Mouse (Mus musculus): ENCODE measurements around the gene Cttnbp2nl. TPM values are rescaled to one million over a fixed set of nuclear protein-coding genes. Genes with fewer than 3 reads are reported as not detected.

Gene Cttnbp2nl
- total and polyA plus RNA-seq, 2 experiments from 2014 or later: 34.1 to 45.7 TPM

GRCm38 (mm10) chr3:104997563-104997962, 55.4 kb downstream of the Cttnbp2nl start:
- Histone ChIP-seq H3K4me1 (ENCODE audit: insufficient read depth, low read length) (no peaks in the 10 kb centered on the region), H3K27ac (ENCODE audit: low read depth, low read length) (0 out of 2 replicates have a peak overlapping the region, but pooled peaks have one; percentile 2), H3K27me3 (ENCODE audit: insufficient read depth, low read length) (no peaks in the 10 kb centered on the region), H3K4me3 (ENCODE audit: low read depth, low read length) (no peak overlapping the region), H3K9me3 (ENCODE audit: low read length) (no peaks in the 10 kb centered on the region), H3K36me3 (ENCODE audit: insufficient read depth, low read length) (peaks cover 6% of the 10 kb centered on the region), H3K4me2 (ENCODE audit: low read depth, low read length, poor library complexity, severe bottlenecking) (no peak overlapping the region), H3K9ac (replicated peaks; ENCODE audit: low read length, poor library complexity, severe bottlenecking) (no peak overlapping the region)
- TF ChIP-seq CTCF (IDR thresholded peaks at IDR 0.05): no peak
- WGBS: 23% methylated on average over 6 of the region's 6 CpGs
- no peak for DNase-seq (ENCODE audit: low spot score)
- no peak for ATAC-seq (ENCODE audit: low FRiP score)

- no peaks in the 10 kb centered on the region; the same call in 1 of the 2 replicates for H3K36me3 ChIP-seq (ENCODE audit: insufficient read depth, low read length)
- WGBS: 90% methylated on average over 7 of the region's 7 CpGs
- no peaks in the 10 kb centered on the region for H3K27me3 ChIP-seq (ENCODE audit: insufficient read depth, low read length)
- no peaks in the 10 kb centered on the region for H3K9me3 ChIP-seq (ENCODE audit: low read length)
- H3K27ac ChIP-seq (ENCODE audit: low read depth, low read length): no peak overlapping the region
- no peak overlapping the region for H3K9ac ChIP-seq (replicated peaks; ENCODE audit: low read length, poor library complexity, severe bottlenecking)
- TF ChIP-seq CTCF (IDR thresholded peaks at IDR 0.05): no peak
- no peak overlapping the region for H3K4me2 ChIP-seq (ENCODE audit: low read depth, low read length, poor library complexity, severe bottlenecking)
- H3K4me3 ChIP-seq (ENCODE audit: low read depth, low read length): no peak overlapping the region
- DNase-seq (ENCODE audit: low spot score): no peak
- ATAC-seq (ENCODE audit: low FRiP score): no peak
- H3K4me1 ChIP-seq (ENCODE audit: insufficient read depth, low read length): no peaks in the 10 kb centered on the region
Measured at GRCm38 (mm10) chr3:104995707-104996106, 57.2 kb downstream of the Cttnbp2nl start.

GRCm38 (mm10) chr3:104994415-104994841, 58.5 kb downstream of the Cttnbp2nl start:
- ATAC-seq (ENCODE audit: low FRiP score) (no peak), DNase-seq (ENCODE audit: low spot score) (no peak)
- Histone ChIP-seq H3K4me3 (ENCODE audit: low read depth, low read length) (no peak overlapping the region), H3K4me1 (ENCODE audit: insufficient read depth, low read length) (no peaks in the 10 kb centered on the region), H3K9me3 (ENCODE audit: low read length) (no peaks in the 10 kb centered on the region), H3K4me2 (ENCODE audit: low read depth, low read length, poor library complexity, severe bottlenecking) (no peak overlapping the region; the same call in 1 of the 2 replicates), H3K27ac (ENCODE audit: low read depth, low read length) (peak overlapping the region; percentile 43; the same call in 1 of the 2 replicates), H3K36me3 (ENCODE audit: insufficient read depth, low read length) (no peaks in the 10 kb centered on the region), H3K27me3 (ENCODE audit: insufficient read depth, low read length) (no peaks in the 10 kb centered on the region), H3K9ac (replicated peaks; ENCODE audit: low read length, poor library complexity, severe bottlenecking) (0 out of 2 replicates have a peak overlapping the region, but pooled peaks have one; percentile 13)
- WGBS: 55% methylated on average over 3 of the region's 3 CpGs
- TF ChIP-seq CTCF (IDR thresholded peaks at IDR 0.05): no peak

- Histone ChIP-seq H3K27ac (ENCODE audit: low read depth, low read length) (peak overlapping the region; percentile 43; the same call in 1 of the 2 replicates), H3K4me3 (ENCODE audit: low read depth, low read length) (no peak overlapping the region), H3K36me3 (ENCODE audit: insufficient read depth, low read length) (no peaks in the 10 kb centered on the region), H3K4me2 (ENCODE audit: low read depth, low read length, poor library complexity, severe bottlenecking) (no peak overlapping the region), H3K9me3 (ENCODE audit: low read length) (no peaks in the 10 kb centered on the region), H3K4me1 (ENCODE audit: insufficient read depth, low read length) (no peaks in the 10 kb centered on the region), H3K9ac (replicated peaks; ENCODE audit: low read length, poor library complexity, severe bottlenecking) (0 out of 2 replicates have a peak overlapping the region, but pooled peaks have one; percentile 13), H3K27me3 (ENCODE audit: insufficient read depth, low read length) (no peaks in the 10 kb centered on the region)
- WGBS: 46% methylated on average over 4 of the region's 4 CpGs
- DNase-seq (ENCODE audit: low spot score): peak; percentile 72
- peak; percentile 50 for ATAC-seq (ENCODE audit: low FRiP score)
- no peak for TF ChIP-seq CTCF (IDR thresholded peaks at IDR 0.05)
Measured at GRCm38 (mm10) chr3:104993800-104994199, 59.1 kb downstream of the Cttnbp2nl start.

- WGBS: 11% methylated on average over 23 of the region's 23 CpGs
- DNase-seq (ENCODE audit: low spot score): peak; percentile 93
- Histone ChIP-seq H3K27me3 (ENCODE audit: insufficient read depth, low read length) (no peaks in the 10 kb centered on the region), H3K27ac (ENCODE audit: low read depth, low read length) (no peak overlapping the region), H3K36me3 (ENCODE audit: insufficient read depth, low read length) (no peaks in the 10 kb centered on the region), H3K4me3 (ENCODE audit: low read depth, low read length) (0 out of 2 replicates have a peak overlapping the region, but pooled peaks have one; percentile 3), H3K9ac (replicated peaks; ENCODE audit: low read length, poor library complexity, severe bottlenecking) (no peak overlapping the region), H3K4me1 (ENCODE audit: insufficient read depth, low read length) (no peaks in the 10 kb centered on the region), H3K4me2 (ENCODE audit: low read depth, low read length, poor library complexity, severe bottlenecking) (peak overlapping the region; percentile 25), H3K9me3 (ENCODE audit: low read length) (no peaks in the 10 kb centered on the region)
- ATAC-seq (ENCODE audit: low FRiP score): peak; percentile 93
- peak; percentile 94 for TF ChIP-seq CTCF (IDR thresholded peaks at IDR 0.05)
Measured at GRCm38 (mm10) chr3:104992709-104993388, 60.1 kb downstream of the Cttnbp2nl start.

GRCm38 (mm10) chr3:104991703-104992102, 61.2 kb downstream of the Cttnbp2nl start:
- H3K9me3 ChIP-seq (ENCODE audit: low read length): no peaks in the 10 kb centered on the region
- H3K4me2 ChIP-seq (ENCODE audit: low read depth, low read length, poor library complexity, severe bottlenecking): no peak overlapping the region
- H3K27ac ChIP-seq (ENCODE audit: low read depth, low read length): no peak overlapping the region
- H3K4me3 ChIP-seq (ENCODE audit: low read depth, low read length): no peak overlapping the region
- no peaks in the 10 kb centered on the region for H3K4me1 ChIP-seq (ENCODE audit: insufficient read depth, low read length)
- DNase-seq (ENCODE audit: low spot score): no peak
- no peak for ATAC-seq (ENCODE audit: low FRiP score)
- H3K36me3 ChIP-seq (ENCODE audit: insufficient read depth, low read length): no peaks in the 10 kb centered on the region
- H3K27me3 ChIP-seq (ENCODE audit: insufficient read depth, low read length): no peaks in the 10 kb centered on the region
- no peak for TF ChIP-seq CTCF (IDR thresholded peaks at IDR 0.05)
- WGBS: 78% methylated on average over 5 of the region's 5 CpGs
- no peak overlapping the region for H3K9ac ChIP-seq (replicated peaks; ENCODE audit: low read length, poor library complexity, severe bottlenecking)
